Mouse (Mus musculus): ENCODE measurements around the gene Ubxn7.

The Ubxn7 gene

GRCm38 (mm10) chr16:32434066-32434465 is 102.0 kb downstream of the Ubxn7 start:
- no peak for DNase-seq (ENCODE audit: low spot score)

GRCm38 (mm10) chr16:32434691-32435090 is 102.6 kb downstream of the Ubxn7 start:
- no peak for DNase-seq (ENCODE audit: low spot score)

DNA sequence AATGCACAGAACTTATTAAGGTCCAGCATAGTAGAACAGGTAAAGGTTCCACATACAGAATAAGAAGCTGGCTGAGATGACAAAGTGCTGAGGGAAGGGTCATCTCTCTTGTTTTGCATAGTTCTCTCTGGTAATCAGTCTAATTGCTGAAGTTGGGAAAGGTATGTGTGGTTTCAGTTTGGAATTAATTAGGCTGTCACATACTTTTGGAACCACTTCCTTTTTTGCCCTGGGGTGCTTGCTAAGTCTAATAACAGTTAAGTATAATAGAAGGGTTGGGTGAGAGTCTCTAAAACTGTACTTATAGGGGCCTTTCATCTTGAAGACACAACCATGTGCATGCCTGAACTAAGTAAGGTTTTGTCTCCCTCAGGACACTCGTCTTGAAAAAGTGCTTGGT is 104.6 kb downstream of the Ubxn7 start:
- DNase-seq (ENCODE audit: low spot score): no peak

GRCm38 (mm10) chr16:32437266-32437665 is 105.2 kb downstream of the Ubxn7 start:
- DNase-seq (ENCODE audit: low spot score): no peak

- DNase-seq (ENCODE audit: low spot score): no peak
Observed at GRCm38 (mm10) chr16:32441432-32441831, 109.4 kb downstream of the Ubxn7 start.

All from ovary, postnatal 36 days (tissue).